Mouse (Mus musculus): ENCODE data around the gene Pola2. TPM values are rescaled to one million over a fixed set of nuclear protein-coding genes. Genes with fewer than 3 reads are reported as not detected.

Pola2 gene
- polyA plus RNA-seq, 1 experiment, result 115 TPM

GRCm38 (mm10) chr19:5957371-5957770 is 6.6 kb downstream of the Pola2 start:
- H3K27me3 ChIP-seq (ENCODE audit: control insufficient read depth, insufficient read depth, low read length), result no peaks in the 10 kb centered on the region
- DNase-seq, result no peak
- no peak for TF ChIP-seq POLR2A (IDR thresholded peaks at IDR 0.05; ENCODE audit: control insufficient read depth, extremely low read depth, insufficient read depth, low read length, poor library complexity)
- TF ChIP-seq CTCF (IDR thresholded peaks at IDR 0.05; ENCODE audit: borderline replicate concordance, control insufficient read depth, extremely low read depth, insufficient read depth, low read length, poor library complexity), result no peak
- no peak overlapping the region for H3K4me3 ChIP-seq (ENCODE audit: control insufficient read depth, insufficient read depth, low read length)
- peaks cover 3% of the 10 kb centered on the region; the same call in 1 of the 2 replicates for H3K4me1 ChIP-seq (replicated peaks; ENCODE audit: control insufficient read depth, insufficient read depth, low read length)
- whole genome bisulfite sequencing, result 96% methylated on average over 5 of the region's 5 CpGs
- H3K36me3 ChIP-seq (ENCODE audit: control insufficient read depth, insufficient read depth, low read length), result peaks cover 13% of the 10 kb centered on the region; the same call in 1 of the 2 replicates
- no peak overlapping the region for H3K27ac ChIP-seq (ENCODE audit: control insufficient read depth, insufficient read depth, low read length)

GRCm38 (mm10) chr19:5956685-5957084 is 7.3 kb downstream of the Pola2 start:
- Histone ChIP-seq H3K27ac (ENCODE audit: control insufficient read depth, insufficient read depth, low read length) (no peak overlapping the region), H3K36me3 (ENCODE audit: control insufficient read depth, insufficient read depth, low read length) (peaks cover 19% of the 10 kb centered on the region), H3K27me3 (ENCODE audit: control insufficient read depth, insufficient read depth, low read length) (no peaks in the 10 kb centered on the region), H3K4me3 (ENCODE audit: control insufficient read depth, insufficient read depth, low read length) (no peak overlapping the region), H3K4me1 (replicated peaks; ENCODE audit: control insufficient read depth, insufficient read depth, low read length) (peaks cover under 1% of the 10 kb centered on the region; the same call in 1 of the 2 replicates)
- peak; percentile 70 for DNase-seq
- TF ChIP-seq POLR2A (IDR thresholded peaks at IDR 0.05; ENCODE audit: control insufficient read depth, extremely low read depth, insufficient read depth, low read length, poor library complexity) (no peak), CTCF (IDR thresholded peaks at IDR 0.05; ENCODE audit: borderline replicate concordance, control insufficient read depth, extremely low read depth, insufficient read depth, low read length, poor library complexity) (no peak)
- 56% methylated on average over 3 of the region's 3 CpGs for WGBS

- H3K27ac ChIP-seq (ENCODE audit: control insufficient read depth, insufficient read depth, low read length), result no peak overlapping the region
- no peak overlapping the region for H3K4me3 ChIP-seq (ENCODE audit: control insufficient read depth, insufficient read depth, low read length)
- 94% methylated on average over 28 of the region's 28 CpGs for WGBS
- DNase-seq, result no peak
- no peak for TF ChIP-seq CTCF (IDR thresholded peaks at IDR 0.05; ENCODE audit: borderline replicate concordance, control insufficient read depth, extremely low read depth, insufficient read depth, low read length, poor library complexity)
- no peak for TF ChIP-seq POLR2A (IDR thresholded peaks at IDR 0.05; ENCODE audit: control insufficient read depth, extremely low read depth, insufficient read depth, low read length, poor library complexity)
- H3K4me1 ChIP-seq (replicated peaks; ENCODE audit: control insufficient read depth, insufficient read depth, low read length), result no peaks in the 10 kb centered on the region
- no peaks in the 10 kb centered on the region for H3K27me3 ChIP-seq (ENCODE audit: control insufficient read depth, insufficient read depth, low read length)
- peaks cover 24% of the 10 kb centered on the region for H3K36me3 ChIP-seq (ENCODE audit: control insufficient read depth, insufficient read depth, low read length)
These were observed 8.0 kb downstream of the Pola2 start for GRCm38 (mm10) chr19:5955704-5956670.

- no peaks in the 10 kb centered on the region for H3K27me3 ChIP-seq (ENCODE audit: control insufficient read depth, insufficient read depth, low read length)
- H3K4me3 ChIP-seq (ENCODE audit: control insufficient read depth, insufficient read depth, low read length), result no peak overlapping the region
- no peak for DNase-seq
- TF ChIP-seq POLR2A (IDR thresholded peaks at IDR 0.05; ENCODE audit: control insufficient read depth, extremely low read depth, insufficient read depth, low read length, poor library complexity), result no peak
- no peak for TF ChIP-seq CTCF (IDR thresholded peaks at IDR 0.05; ENCODE audit: borderline replicate concordance, control insufficient read depth, extremely low read depth, insufficient read depth, low read length, poor library complexity)
- H3K27ac ChIP-seq (ENCODE audit: control insufficient read depth, insufficient read depth, low read length), result no peak overlapping the region; the same call in 1 of the 2 replicates
- peaks cover 30% of the 10 kb centered on the region for H3K36me3 ChIP-seq (ENCODE audit: control insufficient read depth, insufficient read depth, low read length)
- H3K4me1 ChIP-seq (replicated peaks; ENCODE audit: control insufficient read depth, insufficient read depth, low read length), result no peaks in the 10 kb centered on the region
- WGBS, result 94% methylated on average over 10 of the region's 10 CpGs
These were observed 9.1 kb downstream of the Pola2 start for GRCm38 (mm10) chr19:5954936-5955335.

GRCm38 (mm10) chr19:5954031-5954710 is 9.8 kb downstream of the Pola2 start:
- H3K4me1 ChIP-seq (replicated peaks; ENCODE audit: control insufficient read depth, insufficient read depth, low read length), result no peaks in the 10 kb centered on the region
- TF ChIP-seq CTCF (IDR thresholded peaks at IDR 0.05; ENCODE audit: borderline replicate concordance, control insufficient read depth, extremely low read depth, insufficient read depth, low read length, poor library complexity), result no peak
- TF ChIP-seq POLR2A (IDR thresholded peaks at IDR 0.05; ENCODE audit: control insufficient read depth, extremely low read depth, insufficient read depth, low read length, poor library complexity), result no peak
- WGBS, result 95% methylated on average over 22 of the region's 22 CpGs
- DNase-seq, result no peak
- H3K4me3 ChIP-seq (ENCODE audit: control insufficient read depth, insufficient read depth, low read length), result no peak overlapping the region
- H3K27me3 ChIP-seq (ENCODE audit: control insufficient read depth, insufficient read depth, low read length), result no peaks in the 10 kb centered on the region
- peaks cover 34% of the 10 kb centered on the region for H3K36me3 ChIP-seq (ENCODE audit: control insufficient read depth, insufficient read depth, low read length)
- no peak overlapping the region for H3K27ac ChIP-seq (ENCODE audit: control insufficient read depth, insufficient read depth, low read length)

- no peaks in the 10 kb centered on the region for H3K4me1 ChIP-seq (replicated peaks; ENCODE audit: control insufficient read depth, insufficient read depth, low read length)
- no peaks in the 10 kb centered on the region for H3K27me3 ChIP-seq (ENCODE audit: control insufficient read depth, insufficient read depth, low read length)
- no peak overlapping the region for H3K27ac ChIP-seq (ENCODE audit: control insufficient read depth, insufficient read depth, low read length)
- WGBS, result 92% methylated on average over 19 of the region's 19 CpGs
- peaks cover 37% of the 10 kb centered on the region for H3K36me3 ChIP-seq (ENCODE audit: control insufficient read depth, insufficient read depth, low read length)
- TF ChIP-seq POLR2A (IDR thresholded peaks at IDR 0.05; ENCODE audit: control insufficient read depth, extremely low read depth, insufficient read depth, low read length, poor library complexity), result no peak
- no peak for TF ChIP-seq CTCF (IDR thresholded peaks at IDR 0.05; ENCODE audit: borderline replicate concordance, control insufficient read depth, extremely low read depth, insufficient read depth, low read length, poor library complexity)
- DNase-seq, result no peak
- no peak overlapping the region for H3K4me3 ChIP-seq (ENCODE audit: control insufficient read depth, insufficient read depth, low read length)
These were observed 10.7 kb downstream of the Pola2 start for GRCm38 (mm10) chr19:5953201-5953770.

Data from thymus, adult 2 months (tissue).